Mouse (Mus musculus) retina, adult 2 months (tissue): ENCODE measurements around the gene Grcc10.
A peak's percentile ranks its signal among the peaks of the same experiment; 100 is the strongest.

ENCODE experiments used
- DNase-seq: peaks from one replicate; pipeline ENCODE4 v3.0.0-alpha.2; 2012; ENCODE audit warnings: low read depth, low spot score

The Grcc10 gene

GRCm38 (mm10) chr6:124756652-124757350 is 15.6 kb upstream of the Grcc10 start:
- peak; percentile 57 for DNase-seq

GRCm38 (mm10) chr6:124755831-124756595 is 14.8 kb upstream of the Grcc10 start, which contains the start of the genes Gm45234 and Atn1:
Gene Gm45234 (minus strand): TSS chr6:124756021.
Gene Atn1 (minus strand): TSS chr6:124756524.
- DNase-seq = no peak

GRCm38 (mm10) chr6:124755306-124755705 is 14.1 kb upstream of the Grcc10 start:
- no peak for DNase-seq

- no peak for DNase-seq
These were observed 12.7 kb upstream of the Grcc10 start for GRCm38 (mm10) chr6:124753861-124754260.

- DNase-seq = no peak
These were observed 9.2 kb upstream of the Grcc10 start for GRCm38 (mm10) chr6:124750405-124750804.

DNA sequence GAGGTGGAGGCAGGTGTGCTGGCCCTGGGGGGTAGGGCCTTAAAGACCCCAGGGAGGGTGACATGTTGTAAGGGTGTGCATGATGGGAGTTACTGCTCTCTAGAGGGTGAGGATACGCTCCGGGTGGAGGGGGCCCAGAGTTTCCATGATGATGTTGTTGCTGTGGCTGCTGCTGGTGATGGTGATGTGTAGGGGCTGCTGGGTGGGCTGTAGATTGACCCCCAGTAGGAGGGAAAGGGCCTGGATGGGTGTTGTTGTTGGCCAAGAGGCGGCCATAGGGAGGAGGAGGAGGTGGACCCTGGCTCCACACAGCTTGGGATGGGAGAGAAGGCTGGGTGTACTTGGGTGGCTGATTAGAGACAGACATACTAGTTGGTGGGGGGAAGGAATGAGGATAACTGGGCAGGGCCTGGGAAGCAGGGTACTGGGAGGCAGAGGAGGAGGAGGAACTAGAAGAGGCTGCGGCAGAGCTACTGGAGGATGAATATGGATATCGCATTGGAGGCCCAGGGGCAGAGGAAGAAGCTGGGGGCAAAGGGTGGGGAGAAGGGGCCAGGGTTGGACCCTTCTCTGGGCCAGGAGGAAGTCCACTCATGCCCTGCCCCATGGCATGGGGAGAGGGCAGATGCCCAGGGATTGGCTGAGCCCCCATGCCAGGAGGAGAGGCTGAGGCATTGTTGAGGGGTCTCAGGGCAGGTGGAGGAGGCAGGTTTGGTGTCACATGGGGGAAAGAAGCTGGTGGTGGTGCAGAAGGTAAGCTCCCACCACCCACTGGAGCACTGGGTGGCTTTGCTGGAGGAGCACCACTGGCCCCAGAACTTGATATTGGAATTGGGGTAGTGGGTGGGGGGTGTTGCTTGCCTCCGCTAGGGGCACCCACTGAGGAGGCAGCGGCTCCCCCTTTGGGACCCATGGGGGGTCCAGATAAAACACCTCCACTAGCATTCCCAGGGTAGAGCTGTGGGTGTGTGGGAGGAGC is 5.8 kb upstream of the Grcc10 start:
- DNase-seq = no peak

DNA sequence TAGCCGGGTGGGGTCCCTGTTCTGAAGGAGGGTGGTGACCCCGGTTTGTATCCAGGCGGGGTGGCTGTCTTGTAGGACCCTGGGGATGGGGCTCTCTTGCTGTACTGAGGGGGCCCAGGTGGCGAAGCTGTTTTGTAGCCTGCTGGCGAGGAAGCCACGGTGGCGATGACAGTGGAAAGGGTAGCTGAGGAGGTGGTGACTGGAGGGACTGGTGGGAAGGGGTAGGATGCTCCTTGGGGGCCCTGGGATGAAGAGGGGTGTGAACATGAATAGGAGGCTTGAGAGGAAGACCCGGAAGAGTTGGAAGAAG is 5.1 kb upstream of the Grcc10 start:
- no peak for DNase-seq

GRCm38 (mm10) chr6:124745490-124746295 is 4.5 kb upstream of the Grcc10 start:
- DNase-seq = peak; percentile 90

DNA sequence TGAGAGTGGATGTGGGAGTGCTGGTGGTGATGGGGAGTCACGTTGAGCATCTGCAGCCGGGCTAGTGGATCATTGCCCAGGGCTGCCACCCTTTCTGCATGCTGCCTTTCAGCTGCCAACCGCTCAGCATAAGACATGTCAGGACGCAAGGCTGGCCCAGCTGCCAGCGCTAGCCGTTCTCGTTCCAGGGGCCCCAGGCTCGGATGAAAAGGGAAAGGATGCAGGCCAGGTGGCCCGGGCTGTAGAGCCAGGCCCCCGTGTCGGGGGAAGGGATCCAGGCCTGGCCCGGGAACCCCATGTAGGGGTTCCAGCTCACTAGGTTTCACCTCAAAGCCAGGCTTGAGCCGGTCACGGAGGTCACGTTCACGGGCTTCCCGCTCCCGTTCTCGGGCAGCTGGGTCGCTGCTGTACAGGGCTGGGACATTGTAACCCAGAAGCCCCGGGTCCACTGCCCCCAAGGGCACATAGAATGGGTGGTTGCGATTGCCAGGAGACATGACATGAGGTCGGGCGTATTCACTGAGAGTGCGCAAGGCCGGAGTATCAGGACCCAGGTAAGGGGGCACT is 3.7 kb upstream of the Grcc10 start:
- no peak for DNase-seq

- DNase-seq = no peak
These were observed 2.5 kb upstream of the Grcc10 start for GRCm38 (mm10) chr6:124743647-124744046.

GRCm38 (mm10) chr6:124742839-124743514 is 1.8 kb upstream of the Grcc10 start:
- DNase-seq = no peak

GRCm38 (mm10) chr6:124741842-124742241 is 668 bp upstream of the Grcc10 start:
- no peak for DNase-seq

DNA sequence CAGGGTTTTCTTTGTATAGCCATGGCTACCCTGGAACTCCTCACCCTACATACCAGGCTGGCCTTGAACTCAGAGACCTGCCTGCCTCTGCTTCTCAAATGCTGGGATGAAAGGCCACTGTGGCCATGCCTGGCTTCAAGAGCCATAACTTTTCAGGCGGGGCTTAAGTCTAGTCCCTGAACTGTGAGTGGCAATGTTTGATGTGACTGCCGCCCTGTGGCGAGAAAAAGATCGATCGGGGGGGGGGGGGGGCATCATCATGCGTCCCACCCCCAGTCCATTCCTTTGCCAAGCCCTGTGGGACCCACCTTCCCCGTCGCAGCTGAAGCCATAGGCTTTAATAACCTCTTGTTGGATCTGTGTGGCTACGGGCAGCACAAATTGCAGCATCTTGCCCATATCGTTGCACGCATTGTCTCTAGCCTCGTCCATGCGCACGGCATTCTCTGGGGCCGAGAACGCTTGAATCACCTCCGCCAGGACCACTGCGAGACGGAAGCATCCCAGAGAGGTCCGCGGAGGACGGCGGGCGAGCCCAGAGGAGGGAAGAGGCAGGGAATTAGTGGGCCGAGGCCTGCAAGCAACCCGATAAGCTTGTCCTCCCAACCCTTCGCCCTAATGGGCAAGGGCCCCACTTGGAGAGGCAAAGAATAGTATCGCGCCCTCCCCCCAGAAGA is 825 bp downstream of the Grcc10 start:
- DNase-seq = no peak

- DNase-seq = no peak
These were observed 1.9 kb downstream of the Grcc10 start for GRCm38 (mm10) chr6:124739231-124739796.

GRCm38 (mm10) chr6:124738511-124739023 is 2.6 kb downstream of the Grcc10 start, which contains the start of gene Ptpn6:
Gene Ptpn6 (minus strand): TSS chr6:124738714.
- no peak for DNase-seq

DNA sequence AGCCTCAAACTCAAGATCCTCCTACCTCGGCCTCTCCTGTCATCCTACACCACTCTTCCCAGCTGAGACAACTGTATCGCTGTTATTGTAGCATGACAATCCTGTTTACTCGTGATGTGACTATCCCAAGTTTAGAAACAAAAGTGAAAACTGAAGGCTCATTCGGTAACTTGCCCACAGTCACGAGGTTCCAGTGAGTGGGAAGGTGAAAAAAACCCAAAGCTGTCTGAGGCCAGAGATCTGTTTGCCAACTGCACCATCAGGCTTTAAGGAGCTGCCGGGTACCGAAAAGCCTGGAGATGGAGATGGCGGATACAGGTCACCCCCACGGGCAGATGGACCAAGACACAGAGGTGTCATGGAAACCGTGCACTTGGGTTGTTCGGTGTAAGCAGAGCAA is 4.1 kb downstream of the Grcc10 start:
- DNase-seq = no peak

- no peak for DNase-seq
These were observed 6.8 kb downstream of the Grcc10 start for GRCm38 (mm10) chr6:124734417-124734816.

- DNase-seq = no peak
These were observed 8.5 kb downstream of the Grcc10 start for GRCm38 (mm10) chr6:124732476-124733370.
